Mouse (Mus musculus): ENCODE results near the gene Senp8.

The Senp8 gene

DNA sequence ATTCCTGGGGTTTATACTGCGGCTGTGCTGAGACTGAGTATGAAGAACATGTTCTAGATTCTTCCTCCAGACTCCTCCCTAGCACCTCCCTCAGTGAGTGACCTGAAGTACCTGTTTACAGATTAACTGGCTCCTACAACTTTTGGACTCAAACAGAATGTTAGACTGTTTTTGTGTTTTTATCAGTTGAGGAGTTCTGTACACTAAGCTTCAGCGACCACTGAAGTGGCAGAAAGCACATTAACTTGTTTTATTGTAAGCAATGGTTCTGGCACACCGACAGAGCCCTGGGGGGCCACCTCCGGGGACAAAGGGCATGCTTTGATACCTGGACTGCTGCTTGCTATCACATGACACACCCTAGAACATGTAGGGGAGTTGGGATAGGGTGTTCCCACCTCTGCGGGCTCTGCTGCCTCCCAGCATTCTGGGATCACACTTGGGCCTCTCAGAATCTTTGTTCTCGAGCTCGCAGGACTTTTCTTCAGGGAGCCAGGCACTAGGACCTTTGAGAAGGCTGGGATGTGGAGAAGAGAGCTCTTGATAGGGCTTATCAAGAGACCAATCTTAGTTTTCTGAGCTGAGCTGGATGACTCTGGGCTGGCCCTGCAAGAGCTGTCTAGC lies 34.1 kb downstream of the Senp8 start:
- peak; percentile 61 to 74 for DNase-seq

DNA sequence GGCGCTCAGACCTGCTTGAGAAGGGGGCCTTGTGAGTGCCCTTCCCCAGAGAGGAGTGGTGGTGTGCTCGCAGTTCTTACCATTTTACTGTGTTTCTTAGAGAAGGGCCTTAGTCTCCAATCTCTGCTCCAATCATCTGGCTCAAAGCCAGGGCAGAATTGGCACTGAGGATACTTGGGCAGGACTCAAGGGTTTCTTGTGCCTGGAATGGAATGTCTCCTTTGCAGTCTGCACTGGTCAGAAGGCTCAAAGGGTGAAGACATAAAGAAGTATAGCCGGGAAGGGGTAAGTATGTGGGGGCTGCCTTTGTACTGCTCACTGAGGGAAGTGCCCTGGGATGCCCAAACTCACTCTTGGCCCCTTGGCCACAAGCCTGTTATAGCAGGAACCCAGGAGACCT lies 41.3 kb downstream of the Senp8 start:
- peak; percentile 68 to 82 for DNase-seq

DNA sequence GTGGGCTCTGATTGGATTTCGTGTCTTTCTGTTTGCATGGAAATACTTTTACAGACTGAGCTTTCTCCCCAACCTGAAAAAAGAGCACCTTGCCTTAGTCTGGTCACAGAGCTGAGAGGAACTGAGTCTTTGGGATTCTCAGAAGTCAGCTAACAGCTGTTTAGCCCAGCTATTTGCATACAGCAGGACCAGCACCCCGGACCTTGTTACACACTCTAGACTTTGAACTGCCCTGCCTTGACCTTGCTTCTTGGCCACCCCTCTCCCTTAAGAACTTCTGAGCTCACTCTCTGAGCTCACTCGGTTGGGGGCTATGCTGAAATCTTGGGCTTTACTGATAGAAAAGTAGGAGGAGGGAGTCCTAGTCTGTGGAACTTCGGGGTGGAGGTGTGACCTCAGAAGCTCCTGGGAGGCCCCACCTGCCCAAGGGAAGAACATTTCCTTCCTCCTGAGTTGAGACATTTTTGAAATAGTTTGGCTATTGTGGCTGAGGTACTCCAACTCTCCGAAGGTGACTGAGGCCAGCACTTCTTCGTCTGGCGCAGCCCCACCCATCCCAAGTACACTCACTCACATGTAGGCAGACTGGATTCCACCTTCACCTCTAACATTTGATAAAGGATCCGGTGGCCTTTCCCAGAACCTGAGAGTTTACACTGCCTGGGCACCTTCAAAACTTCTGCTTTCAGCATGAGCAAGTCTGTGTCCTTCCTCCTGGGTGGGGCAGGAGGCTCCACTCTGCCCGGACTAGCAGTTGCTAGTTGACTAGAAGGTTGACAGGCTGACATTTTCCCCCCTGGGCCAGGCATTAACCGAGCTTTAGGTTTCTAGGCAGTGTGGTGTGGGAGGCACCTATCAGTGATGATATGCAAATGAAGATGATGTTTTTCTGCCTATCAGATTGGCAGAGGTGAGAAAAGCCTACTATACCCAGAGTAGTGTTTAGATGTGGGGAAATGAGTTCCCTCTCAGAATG lies 43.4 kb downstream of the Senp8 start:
- peak; percentile 58 to 69 for DNase-seq

DNA sequence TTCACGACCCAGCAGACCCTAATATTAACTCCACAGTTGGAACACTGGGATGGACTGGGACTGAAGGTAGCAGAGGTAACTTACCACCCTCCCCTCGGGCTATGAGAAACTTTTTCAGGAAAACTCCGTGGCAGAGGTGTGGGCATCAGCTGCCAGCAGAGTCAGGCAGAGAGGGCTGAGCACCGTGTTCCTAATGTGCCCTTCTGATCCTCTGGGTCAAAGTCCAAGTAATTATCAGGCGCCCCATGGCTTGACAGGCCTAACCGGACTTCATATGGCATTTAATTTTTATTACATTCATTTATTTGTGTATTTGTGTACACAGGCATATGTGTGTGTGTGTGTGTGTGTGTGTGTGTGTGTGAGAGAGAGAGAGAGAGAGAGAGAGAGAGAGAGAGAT lies 47.4 kb downstream of the Senp8 start:
- peak in 1 of 2 experiments; percentile 46 for DNase-seq

DNA sequence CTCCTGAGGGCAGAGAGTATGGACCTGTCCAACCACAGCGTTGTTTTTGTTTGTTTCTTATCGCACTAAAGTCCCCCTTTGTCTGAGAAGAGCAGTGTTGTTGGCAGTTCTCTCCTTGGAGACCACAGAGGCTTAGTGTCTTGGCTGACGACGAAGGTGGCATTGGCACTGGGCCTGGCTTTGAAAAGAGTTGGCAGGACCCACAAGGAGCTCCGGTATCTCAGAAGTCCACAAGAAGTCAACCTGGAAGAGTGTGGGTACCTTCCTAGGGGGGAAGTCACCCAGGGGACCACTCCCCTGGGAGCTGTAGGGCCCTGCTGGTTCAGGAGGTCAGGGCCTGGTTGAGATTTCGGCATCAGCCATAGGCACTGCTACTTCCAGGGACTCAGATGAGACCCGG lies 49.4 kb downstream of the Senp8 start:
- DNase-seq, result no peak

DNA sequence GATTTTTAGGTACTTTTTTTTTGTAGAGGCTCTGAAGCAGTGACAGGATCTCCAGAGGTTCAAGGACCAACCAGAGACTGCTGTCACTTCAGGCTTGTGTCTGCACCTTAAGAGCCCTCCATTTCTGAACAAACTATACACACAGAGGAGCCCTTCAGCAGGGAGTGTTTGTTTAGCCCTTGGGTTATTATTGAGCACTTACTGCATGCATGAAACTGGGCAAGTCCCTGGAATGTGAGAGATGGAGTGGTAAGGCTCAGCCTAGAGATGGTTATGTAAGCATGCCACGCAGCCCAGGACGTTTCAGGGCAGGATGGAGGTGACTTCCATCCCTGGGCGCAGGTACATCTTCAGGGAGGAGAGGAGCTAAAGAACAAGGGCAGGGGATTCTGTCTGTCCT lies 54.1 kb downstream of the Senp8 start:
- no peak for DNase-seq

DNA sequence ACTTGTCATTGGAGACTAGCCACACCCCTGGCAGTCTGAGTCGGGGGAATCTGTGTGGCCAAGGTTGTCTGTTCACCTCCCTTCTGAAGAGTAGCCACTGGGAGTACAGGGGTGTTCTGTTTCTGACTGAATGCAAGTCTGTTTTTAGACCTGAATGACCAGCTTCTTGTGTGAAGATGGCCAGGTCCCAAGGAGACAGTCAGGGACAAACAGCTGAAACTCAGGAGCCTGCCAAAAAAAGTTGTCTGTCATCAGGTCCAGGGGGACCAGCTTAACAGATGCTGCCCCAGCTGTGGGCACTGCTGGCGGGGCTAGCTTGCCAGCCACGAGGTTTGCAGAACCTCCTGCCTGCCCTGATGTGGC lies 55.1 kb downstream of the Senp8 start:
- DNase-seq, result no peak

DNA sequence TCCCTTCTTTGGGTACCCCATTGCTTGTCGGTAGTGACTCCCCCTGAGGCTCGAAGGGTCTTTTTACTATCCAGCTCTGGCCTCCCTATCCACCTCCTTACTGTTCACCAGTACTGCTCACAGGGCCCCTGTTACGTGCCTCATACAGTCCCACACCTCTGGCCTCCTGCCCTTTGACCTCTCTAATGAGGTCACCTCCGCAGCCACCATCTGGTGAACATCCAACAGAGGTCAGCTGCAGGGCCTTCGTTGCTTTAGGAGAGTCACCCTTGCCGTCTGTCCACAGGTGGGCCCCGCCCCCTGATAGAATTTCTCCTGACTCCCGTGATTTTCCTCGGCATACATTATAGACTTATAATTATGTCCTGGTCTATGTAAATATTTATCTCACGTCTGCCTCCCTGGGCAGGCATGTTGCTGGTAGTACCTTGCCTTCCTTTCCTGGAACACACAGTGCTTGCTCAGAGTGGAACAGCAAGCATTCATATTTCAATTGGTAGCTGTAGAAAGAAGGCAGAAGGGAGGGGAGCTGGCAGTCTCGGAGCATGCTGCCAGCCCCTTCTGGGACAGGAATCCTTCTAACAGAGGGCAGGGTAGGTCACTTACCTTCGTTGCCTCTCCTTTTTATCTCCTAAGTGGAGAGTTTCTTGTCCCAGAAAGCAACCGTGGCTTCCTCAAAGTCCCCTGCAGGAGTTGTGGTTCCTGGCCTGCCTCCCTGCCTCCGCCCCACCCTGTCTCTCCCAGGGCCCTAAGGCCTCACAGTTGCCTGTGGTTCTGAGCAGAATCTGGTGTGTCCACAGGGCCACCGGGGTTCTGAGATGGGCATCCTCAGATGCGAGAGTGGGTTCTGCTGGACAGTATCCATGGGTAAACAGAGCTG lies 55.7 kb downstream of the Senp8 start:
- DNase-seq, result no peak

DNA sequence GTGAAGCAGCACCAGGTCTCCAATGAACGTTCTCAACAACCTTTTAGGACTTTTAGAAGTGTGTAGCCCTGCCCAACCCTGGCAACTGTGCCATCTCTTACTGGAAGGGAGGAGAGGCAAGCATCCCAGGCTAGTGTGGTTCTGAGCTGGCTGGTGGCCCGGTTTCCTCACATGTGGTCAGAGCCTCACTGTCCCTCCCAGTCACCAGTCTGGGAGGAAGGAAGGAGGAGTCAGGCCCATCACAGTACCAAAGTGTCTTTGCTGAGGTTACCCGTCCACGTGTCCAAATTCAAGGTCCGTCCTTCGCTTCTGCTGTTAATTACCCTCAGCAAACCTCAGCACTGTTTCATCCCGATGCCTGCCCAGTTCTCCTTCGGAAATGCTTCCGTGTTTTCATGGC lies 58.4 kb downstream of the Senp8 start:
- peak; percentile 22 to 46 for DNase-seq

DNA sequence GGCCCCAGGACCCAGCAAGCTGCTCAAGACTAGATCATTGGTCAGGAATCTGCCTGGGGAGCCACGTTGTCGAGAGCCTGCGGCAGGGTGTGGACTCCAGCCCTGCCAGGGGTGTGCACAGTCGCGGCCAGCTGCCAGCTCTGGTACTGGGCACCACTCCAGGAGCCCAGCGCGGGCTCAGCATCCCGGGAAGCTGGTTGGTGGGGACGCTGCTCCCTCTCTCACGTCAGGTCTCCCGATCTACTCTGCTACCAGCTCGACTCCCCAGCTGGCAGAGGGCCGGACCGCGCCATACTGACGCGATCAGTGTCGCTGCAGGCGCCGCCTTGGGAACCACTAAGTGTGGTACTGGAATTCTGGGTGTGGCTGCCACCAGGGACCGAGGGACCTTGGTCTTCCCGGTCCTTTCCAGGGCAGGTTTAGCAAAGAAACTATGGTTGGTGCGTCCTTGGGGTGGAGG lies 58.8 kb downstream of the Senp8 start:
- peak; percentile 87 to 91 for DNase-seq

DNA sequence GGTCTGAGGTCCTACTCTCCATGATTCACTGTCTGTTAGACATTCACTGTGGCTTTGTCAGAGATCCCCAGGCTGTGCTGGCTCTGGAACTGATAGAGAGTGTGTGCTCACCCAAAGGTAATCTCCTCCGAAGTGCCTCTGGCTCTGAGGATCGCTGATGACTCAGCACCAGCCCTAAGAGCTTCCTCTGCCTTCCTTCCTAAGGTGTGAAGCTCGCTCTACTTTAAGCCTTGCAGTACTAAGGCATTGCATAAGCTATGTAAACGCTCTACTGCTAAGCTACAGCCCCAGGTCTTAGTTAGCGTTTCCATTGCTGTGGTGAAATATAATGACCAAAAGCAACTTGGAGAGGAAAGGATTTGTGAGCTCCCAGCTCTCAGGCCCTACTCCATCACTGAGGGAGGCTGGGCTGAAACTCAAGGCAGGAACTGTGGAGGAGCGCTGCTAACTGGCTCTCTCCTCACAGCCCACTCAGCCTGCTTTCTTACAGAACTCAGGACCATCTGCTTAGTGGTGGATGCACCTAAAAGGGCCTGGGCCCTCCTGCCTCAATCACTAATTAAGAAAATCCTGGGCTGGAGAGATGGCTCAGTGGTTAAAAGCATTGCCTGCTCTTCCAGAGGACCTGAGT lies 63.0 kb downstream of the Senp8 start:
- DNase-seq, result no peak

Measured in kidney, postnatal 36 days (tissue).